Mouse (Mus musculus) adrenal gland, postnatal 36 days (tissue): ENCODE data around the gene Hoxb7. TPM values are rescaled to one million over a fixed set of nuclear protein-coding genes. Genes with fewer than 3 reads are reported as not detected.

Experiments used
- DNase-seq, 2 experiments: peaks; one replicate each; pipeline ENCODE4 v3.0.0; 2021; ENCODE audit warnings: mixed read lengths in 1 of 2
- total RNA-seq, 2 experiments: library from RNA; stranded (reverse); gene quantifications; 2 replicates each; pipeline ENCODE4 v1.2.3; 2021

Hoxb7 gene
- total RNA-seq, 2 experiments from 2014 or later, result 35.5 to 49.8 TPM

DNA sequence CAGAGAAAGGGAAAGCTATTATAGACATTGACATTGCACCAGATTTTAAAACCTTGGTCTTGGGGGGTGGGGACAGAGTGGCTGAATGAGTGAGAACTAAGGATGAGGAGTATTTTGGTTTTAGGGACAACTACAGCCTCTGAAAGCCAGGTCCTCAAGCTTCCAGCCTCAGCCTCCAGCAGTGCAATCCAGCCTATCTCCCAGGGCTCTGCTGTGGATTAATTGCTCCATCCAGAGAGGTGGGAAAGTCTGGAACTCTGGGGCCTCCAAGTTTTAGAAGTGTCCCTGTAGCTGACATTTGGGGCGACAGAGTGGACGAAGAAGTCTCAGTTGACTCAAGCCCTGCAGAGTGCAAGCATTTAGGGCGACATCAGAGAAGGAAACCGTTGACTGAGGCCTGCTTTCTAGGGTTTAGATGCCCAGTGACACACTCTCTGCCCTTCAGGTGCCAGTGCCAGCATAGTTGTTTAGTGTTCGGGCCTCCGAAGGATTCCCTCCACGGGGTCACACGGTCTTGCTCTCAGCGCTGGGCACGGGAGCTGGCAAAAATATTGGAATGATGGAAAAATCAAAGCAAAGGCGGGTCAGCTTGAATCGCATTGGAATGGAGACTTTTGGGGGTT lies 27.5 kb downstream of the Hoxb7 start:
- DNase-seq, result no peak

GRCm38 (mm10) chr11:96314671-96315343 lies 28.4 kb downstream of the Hoxb7 start:
- DNase-seq, result peak; percentile 72 to 78

DNA sequence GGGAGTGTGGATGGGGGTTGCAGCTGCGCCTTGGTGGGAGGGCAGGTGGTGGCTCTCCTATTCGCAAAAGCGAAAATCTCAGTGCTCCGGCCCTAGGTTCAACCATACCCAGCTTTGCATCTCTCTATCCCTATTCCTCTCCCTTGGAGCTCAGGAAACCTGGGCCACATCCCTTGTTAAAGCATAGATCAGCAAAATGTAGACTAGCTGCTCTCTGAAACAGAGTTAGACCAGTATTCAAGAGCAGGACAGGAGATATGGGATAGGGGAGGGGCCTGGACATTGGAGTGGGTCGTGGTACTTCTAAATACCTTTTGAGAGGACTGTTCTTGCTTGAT lies 28.9 kb downstream of the Hoxb7 start:
- no peak for DNase-seq

- DNase-seq, result no peak
Measured at GRCm38 (mm10) chr11:96316696-96317607, 30.5 kb downstream of the Hoxb7 start.

DNA sequence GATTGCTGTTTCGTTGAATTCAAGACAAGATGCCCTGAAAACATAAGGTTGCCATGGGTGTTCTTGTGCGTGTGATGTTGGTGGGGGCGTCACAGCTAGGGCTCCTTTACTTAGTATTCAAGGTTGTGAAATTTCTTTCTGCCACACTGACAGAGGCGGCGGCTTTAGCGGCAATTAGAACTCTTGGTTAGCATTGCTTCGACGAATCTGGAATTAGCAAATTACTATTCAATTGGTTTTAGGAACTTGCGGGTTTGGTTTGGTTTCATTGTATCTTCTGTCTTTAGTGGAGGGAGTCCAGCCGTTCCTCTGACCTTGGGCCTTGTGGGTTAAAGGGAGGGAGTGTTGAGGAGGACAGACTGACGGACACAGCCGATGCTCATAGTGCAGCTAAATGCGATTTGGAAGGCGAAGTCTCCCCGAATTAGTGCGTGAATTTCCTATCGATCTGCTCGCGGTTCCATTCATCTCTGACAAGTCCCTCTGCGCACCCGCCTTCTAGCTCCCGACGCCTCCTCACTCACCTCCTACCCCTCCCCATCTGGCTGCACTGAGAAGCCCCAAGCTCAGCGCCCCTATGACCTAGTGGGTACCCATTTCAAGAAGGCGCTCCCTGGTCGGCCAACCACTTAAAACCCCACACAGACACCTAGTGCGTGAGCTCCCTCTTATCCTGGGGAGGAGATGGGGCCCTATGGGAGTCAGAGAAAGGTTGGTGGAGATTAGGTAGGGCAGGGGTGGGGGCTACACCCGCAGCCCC lies 31.4 kb downstream of the Hoxb7 start, which contains the start of gene Hoxb4:
TSS of gene Hoxb4 (plus strand) at position 660 of the 760 bp plus-strand sequence.
- DNase-seq, result no peak

DNA sequence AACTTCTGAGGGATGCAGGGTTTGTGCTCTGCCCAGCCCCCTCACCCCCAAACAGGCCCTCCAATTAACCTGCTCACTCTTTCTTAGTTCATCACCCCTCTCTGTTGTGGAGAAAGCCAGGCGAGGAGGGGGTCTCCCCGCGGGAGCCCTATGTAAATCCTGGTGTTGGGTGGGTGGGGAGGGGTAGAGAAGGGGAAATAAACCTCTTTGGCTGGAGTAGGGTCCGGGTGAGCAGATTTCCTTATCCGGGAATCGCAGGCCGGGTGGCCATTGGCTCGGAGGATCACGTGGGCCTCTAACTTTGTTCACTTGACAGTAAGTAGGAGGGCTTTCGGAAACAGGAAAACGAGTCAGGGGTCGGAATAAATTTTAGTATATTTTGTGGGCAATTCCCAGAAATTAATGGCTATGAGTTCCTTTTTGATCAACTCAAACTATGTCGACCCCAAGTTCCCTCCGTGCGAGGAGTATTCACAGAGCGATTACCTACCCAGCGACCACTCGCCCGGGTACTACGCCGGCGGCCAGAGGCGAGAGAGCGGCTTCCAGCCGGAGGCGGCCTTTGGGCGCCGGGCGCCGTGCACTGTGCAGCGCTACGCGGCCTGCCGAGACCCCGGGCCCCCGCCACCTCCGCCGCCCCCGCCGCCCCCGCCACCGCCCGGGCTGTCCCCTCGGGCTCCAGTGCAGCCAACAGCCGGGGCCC lies 32.1 kb downstream of the Hoxb7 start:
- DNase-seq, result peak; percentile 90 to 91

DNA sequence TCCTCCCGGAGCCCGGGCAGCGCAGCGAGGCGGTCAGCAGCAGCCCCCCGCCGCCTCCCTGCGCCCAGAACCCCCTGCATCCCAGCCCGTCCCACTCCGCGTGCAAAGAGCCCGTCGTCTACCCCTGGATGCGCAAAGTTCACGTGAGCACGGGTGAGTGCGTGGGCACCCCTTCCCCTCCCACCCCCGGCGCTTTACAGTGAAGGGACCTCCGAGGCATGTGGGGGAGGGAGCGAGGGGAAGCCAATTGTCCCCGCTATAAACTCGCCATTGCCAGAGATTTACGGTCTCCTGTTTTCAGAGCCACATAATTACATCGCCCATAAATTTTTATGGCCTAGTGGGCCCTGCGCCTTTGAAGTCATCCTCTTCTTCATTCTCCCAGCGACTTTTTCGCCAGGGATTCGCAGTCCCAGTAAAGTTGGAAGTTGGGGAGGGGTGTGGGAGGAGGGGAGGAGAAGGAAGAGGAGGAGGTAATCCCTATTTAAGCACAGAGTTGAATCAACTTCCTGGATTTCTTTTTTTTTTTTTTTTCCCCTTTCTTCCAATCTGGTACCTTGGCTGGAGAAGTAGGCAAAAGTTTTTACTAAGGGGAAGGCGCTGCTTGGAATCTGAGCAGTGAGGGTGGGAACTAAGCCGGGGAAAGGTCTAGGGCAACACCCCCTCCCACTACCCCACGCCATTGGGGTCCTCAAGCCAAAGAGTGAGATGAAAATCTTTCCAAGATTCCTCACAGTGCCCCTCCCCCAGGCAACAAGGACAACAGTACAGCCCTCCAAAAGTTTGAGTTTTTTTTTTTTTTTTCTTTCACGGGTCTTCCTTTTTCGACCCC lies 32.9 kb downstream of the Hoxb7 start:
- peak in 1 of 2 experiments; percentile 56 for DNase-seq

DNA sequence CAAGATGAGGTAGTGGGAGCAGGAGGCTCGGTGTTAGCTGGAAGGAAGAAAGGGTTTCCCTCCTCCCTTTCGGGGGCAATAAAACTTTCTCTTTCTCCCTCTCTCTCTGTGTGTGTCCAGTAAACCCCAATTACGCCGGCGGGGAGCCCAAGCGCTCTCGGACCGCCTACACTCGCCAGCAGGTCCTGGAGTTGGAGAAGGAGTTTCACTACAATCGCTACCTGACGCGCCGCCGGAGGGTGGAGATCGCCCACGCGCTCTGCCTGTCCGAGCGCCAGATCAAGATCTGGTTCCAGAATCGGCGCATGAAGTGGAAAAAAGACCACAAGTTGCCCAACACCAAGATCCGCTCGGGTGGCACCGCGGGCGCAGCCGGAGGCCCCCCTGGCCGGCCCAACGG lies 33.5 kb downstream of the Hoxb7 start:
- DNase-seq, result peak in 1 of 2 experiments; percentile 68

GRCm38 (mm10) chr11:96320688-96321087 lies 34.3 kb downstream of the Hoxb7 start:
- no peak for DNase-seq

- DNase-seq, result no peak
Measured at GRCm38 (mm10) chr11:96321846-96322245, 35.4 kb downstream of the Hoxb7 start.

DNA sequence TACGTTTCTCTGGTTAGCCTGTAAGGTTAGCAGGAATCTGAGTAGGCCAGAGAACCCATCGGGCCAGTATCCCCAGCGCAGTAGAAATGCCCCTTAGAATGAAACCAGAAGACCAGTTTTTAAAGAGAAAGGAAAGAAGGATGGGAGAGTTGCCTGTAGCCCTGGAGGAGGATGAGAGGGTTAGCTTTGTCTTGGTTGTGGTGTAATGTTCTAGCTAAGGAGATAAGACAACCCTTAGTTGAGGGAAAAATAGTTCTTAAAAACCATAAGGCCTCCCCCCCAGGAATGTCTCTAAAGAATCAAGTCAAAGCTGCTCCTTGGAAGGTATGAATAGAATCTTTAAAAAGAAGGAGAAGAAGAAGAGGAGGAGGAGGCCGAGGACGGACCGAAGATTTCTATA lies 36.3 kb downstream of the Hoxb7 start:
- DNase-seq, result no peak

DNA sequence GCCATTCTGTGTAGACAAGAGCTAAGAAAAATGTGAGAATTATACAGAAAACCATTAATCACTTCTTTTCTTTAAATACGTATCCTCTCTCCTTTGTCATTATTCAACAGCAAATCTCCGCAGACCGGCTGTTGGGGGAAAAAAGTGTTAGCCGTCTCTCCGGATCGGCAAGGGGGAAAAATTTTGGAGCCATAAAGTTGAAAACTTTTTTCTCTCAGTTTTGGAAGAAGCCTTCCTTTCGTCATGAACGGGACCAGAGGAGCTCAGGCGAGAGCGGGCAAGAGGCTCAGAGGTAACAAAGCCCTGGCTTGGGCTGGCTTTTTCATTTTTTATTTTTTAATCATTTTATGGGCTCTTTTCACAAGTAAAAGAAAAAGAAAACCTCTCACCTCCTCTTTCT lies 36.7 kb downstream of the Hoxb7 start, which contains the start of gene Hoxb3:
TSS of gene Hoxb3 (plus strand) at position 173 of the 400 bp plus-strand sequence.
- no peak for DNase-seq

DNA sequence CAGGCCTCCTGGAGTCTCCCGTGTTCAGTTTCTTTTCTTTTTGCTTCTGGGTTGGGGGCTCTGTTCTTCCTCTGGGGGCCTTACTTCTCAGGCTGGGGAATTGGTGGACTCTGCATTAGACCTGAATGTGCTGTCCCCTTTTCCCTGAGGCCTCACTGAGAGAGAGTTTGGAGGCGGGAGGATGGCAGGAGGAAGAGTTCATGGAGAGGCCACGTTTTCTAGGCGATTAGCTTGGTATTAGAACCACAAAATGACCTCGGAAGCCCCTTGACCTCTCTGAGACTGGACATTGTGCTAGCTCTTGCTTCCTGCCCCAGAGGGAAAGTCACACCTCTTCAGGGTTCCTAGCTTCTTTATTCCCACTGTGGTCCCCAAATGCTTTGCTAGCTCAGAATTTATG lies 37.7 kb downstream of the Hoxb7 start:
- DNase-seq, result no peak

DNA sequence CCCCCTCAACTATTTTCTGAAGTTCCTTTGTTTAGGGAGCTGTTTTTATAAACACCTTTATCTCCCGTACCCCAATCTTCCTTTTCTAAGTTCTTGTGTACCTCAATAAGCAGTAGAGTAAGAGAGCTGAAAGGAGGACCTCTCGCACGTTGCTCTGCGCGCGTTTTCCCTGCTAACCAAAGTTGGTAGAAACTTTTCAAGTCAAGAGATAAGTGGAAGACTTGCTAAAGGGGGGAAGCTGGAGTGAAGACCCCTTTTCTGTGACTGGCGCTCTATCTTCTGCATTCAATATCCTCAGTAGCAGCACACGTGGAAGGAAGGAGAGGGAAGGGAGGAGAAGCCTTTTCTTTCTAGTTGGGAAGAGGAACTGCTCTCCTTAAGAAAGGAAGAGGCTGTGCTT lies 38.5 kb downstream of the Hoxb7 start:
- no peak for DNase-seq

DNA sequence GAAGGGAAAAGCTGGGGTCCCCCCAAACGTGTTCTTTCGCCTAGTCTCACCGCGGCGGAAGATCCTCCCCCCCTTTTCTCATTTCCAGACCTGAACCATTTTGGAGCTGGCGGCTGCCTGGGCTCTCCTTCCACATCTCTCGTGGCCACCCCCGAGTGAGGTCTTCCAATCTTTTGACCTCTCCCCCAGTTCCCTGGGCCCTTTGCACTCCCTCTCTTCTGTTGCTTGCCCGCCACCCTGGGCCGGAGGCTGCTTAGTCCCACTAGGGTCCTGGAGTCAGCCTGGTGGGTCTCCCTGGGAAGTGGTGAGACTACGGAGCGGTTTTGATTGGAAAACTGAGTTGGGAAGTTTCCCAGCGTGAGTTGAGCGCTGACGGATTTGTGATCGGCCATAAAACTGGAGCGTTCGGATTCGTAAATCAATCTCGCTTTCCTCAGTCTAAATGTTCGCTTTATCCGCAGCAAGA lies 39.4 kb downstream of the Hoxb7 start:
- peak in 1 of 2 experiments; percentile 51 for DNase-seq

DNA sequence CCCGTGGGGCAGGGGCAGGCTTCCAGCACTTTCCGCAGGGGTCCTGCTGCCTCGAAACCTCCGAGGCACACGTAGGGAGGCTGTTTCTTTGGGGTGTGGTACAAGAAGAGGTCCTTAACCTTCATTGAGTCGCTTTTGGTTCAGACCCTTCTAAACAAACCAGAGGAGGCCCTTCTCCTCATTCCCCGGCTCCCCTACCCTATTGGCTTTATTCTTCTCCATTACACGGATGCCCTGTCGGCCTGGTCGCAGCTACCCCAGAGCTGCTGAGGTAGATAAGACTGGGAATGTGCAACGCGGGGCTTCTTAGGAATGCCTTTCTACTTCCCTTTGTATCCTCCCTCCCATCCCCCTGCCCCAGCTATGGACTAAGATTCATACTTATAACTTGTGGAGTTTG lies 40.3 kb downstream of the Hoxb7 start:
- no peak for DNase-seq

DNA sequence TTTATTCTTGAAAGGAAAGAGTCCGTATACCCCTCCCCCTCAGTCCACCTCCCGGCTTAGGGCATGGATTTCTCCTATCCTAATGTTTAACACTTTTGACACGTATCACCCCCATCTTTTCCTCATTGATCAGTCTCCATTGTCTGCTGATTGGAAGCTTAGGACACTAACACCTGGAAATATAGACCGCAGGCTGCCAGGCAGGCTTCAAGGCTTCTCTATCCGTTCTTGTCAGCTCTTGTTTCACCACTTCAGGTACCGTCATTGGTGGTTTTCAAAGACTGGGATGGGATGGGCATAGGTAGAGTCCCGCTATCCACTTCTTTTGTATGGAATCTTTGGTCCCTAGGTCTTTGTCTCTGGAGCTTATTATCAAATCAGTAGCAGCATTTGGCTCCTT lies 40.7 kb downstream of the Hoxb7 start:
- DNase-seq, result no peak

- DNase-seq, result no peak
Measured at GRCm38 (mm10) chr11:96327750-96328149, 41.3 kb downstream of the Hoxb7 start.

DNA sequence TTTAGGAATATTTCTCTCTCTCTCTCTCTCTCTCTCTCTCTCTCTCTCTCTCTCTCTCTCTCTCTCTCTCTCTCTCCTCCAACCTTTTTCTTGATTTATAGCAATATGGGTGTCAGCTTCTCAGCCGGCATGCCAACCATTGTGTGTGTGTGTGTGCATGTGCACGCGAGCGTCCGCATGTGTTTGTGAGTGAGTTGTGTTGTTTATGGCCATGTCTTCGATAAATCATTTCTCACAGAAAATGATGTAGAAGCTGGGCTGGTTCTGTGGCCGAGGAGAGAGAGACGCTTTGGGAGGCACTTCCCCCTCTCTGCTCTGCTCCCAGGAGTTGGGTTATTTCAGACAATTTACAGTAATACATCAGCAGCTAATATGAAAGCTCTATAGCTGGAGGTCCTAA lies 42.2 kb downstream of the Hoxb7 start:
- no peak for DNase-seq

- DNase-seq, result no peak
Measured at GRCm38 (mm10) chr11:96332105-96332504, 45.7 kb downstream of the Hoxb7 start.
